Mouse (Mus musculus): ENCODE data around the gene Ripply2.

GRCm38 (mm10) chr9:87015288-87015937 is at the start of gene Ripply2:
- TF ChIP-seq EP300 (IDR thresholded peaks at IDR 0.05; ENCODE audit: insufficient read depth, low read depth, low read length) (no peak), CTCF (IDR thresholded peaks at IDR 0.05) (no peak), POLR2A (IDR thresholded peaks at IDR 0.05; ENCODE audit: insufficient read depth, low read depth, low read length) (no peak)
